Mouse (Mus musculus) adrenal gland, postnatal 36 days (tissue): ENCODE data around the gene Ifit1. TPM values are rescaled to one million over a fixed set of nuclear protein-coding genes. Genes with fewer than 3 reads are reported as not detected.
"Not testable (repeated sequence)": the region's sequence is repeated elsewhere in the genome, so short reads cannot be mapped to it uniquely, and the experiment has no call there.

Source experiments
- DNase-seq, 2 experiments: peaks; one replicate each; pipeline ENCODE4 v3.0.0; 2021; ENCODE audit warnings: mixed read lengths in 1 of 2
- long read RNA-seq, 2 experiments: library from polyadenylated mRNA; stranded (forward); transcript quantifications; one replicate each; pipeline ENCODE4 v2.0.0; 2021; ENCODE audit warnings: borderline sequencing depth in 2 of 2
- total RNA-seq, 2 experiments: library from RNA; stranded (reverse); gene quantifications; 2 replicates each; pipeline ENCODE4 v1.2.3; 2021

Gene Ifit1
- total RNA-seq: 1 to 10 TPM; 4.6 to 6.2 TPM
- long read RNA-seq, experiment 1, transcript Ifit1-201 (2 exons, 2,656 nt): major isoform, 9 of 9 reads
- long read RNA-seq, experiment 1, partial matches to known transcripts: 0 of 9 reads
- long read RNA-seq, experiment 1, other reads (novel, unspliced or antisense): 0 of 9 reads
- long read RNA-seq, experiment 2, partial matches to known transcripts: 0 of 3 reads
- long read RNA-seq, experiment 2, other reads (novel, unspliced or antisense): 1 of 3 reads

DNA sequence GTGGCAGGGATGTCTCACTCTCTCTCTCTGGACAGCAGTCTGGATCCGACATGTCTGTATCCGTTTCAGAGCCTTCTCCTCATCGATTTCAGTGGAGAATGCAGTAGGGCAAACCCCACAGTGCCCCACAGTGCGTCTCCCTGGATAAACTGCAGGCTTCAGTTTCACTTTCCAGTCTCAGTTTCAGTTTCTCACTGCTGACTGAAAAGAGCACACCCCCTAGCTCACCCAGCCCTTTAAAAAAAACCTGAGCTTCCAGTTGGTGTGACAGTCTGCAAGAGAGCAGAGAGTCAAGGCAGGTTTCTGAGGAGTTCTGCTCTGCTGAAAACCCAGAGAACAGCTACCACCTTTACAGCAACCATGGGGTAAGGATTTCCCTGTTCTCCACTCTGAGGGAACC, at the start of gene Ifit1, which contains the start of gene Ifit1bl2:
Gene Ifit1 (plus strand): TSS at position 249 of the 400 bp plus-strand sequence.
Gene Ifit1bl2 (minus strand): TSS at position 121 of the 400 bp plus-strand sequence.
- DNase-seq: peak; percentile 10 to 38

DNA sequence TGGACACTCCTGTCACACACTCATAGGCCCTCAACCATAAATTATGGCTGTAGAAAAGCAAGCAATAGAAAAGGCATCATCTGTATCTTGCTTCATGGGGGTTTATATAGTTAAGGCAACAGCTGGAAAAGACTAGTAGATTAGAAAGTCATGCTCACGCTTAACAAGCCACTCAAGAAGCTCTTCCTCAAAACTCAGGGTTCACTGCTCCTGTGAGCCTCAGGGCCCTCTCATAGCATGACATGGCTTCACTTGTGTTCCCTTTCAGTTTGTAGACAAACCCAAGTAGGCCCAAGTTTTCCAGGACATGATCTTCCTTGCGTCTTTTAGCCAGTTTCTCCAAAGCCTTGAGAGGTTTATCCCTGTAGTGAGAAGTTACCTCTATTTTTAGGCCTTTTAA, 47.2 kb upstream of the Ifit1 start:
- DNase-seq: no peak

DNA sequence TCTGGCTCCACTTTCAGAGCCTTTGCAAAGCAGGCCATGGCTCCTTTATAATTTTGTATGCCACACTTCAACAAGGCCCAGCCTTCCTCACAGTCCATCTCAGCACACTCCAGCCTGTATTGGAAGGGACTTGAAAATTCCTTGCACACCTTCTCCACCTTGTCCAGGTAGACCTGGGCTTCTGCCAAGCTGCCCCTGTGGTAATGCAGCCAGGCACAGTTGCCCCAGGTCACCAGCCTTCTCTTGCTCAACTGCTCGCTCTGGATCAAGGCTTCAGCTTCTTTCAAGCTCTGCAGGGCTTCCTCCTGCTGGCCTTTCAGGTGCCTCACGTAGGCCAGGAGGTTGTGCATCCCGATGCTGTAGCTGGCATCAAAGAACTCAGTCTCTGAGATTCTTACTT, 46.1 kb upstream of the Ifit1 start:
- not testable (repeated sequence) for DNase-seq

DNA sequence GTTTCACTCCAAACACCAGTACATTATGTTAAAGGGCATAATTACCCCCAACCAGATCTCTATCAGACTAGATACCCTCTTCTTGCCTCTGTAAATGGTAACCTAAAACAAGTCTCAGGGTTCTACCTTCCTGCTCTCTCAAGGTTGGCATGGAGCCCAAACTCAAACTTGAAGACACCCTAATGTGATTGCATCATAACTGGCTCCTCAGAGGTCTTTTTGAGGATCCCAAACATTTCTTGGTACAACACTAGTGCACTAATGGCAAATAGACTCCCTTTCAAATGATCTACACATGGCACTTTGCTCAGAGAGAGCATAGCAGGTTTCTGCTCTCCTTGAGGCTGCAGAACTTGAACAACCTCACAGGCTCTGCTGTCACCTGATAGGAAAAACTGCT, 43.9 kb upstream of the Ifit1 start:
- DNase-seq: no peak

DNA sequence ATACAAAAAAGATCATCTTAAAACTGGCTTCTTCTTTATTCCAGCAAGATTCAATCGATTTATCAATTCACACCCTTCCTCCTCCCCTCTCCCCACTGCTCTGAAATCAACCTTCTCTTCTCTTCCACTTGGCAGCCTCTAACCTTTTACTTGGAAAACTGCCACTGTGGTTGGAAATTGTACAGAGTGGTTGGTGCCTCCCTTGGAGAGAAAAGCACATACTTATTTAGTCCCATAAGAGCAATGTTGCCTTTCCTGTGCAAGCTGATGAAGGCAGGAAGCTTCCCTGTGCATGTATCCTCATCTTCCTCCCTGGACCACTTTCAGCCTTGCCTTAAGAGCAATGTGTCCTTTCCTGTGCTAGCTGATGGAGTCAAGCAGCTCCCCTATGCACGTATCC, 42.3 kb upstream of the Ifit1 start:
- DNase-seq: peak; percentile 32 to 62

DNA sequence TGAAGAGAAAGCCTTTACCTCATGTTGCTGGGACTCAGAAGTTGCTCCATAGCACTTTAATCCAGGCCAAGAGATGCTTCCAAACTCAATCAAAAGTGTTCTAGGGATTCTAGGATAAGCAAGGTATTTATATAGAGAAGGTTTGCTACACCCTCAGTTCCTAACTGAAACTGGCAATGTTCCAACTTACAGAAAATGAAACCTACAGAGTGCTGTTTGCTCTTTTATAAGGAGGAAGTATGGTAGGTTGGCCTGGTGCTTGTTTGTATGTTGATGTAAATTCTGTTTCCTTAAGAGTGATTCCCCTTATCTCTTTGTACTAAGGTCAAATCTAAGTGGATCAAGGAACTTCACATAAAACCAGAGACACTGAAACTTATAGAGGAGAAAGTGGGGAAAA, 41.4 kb upstream of the Ifit1 start:
- not testable (repeated sequence) for DNase-seq

DNA sequence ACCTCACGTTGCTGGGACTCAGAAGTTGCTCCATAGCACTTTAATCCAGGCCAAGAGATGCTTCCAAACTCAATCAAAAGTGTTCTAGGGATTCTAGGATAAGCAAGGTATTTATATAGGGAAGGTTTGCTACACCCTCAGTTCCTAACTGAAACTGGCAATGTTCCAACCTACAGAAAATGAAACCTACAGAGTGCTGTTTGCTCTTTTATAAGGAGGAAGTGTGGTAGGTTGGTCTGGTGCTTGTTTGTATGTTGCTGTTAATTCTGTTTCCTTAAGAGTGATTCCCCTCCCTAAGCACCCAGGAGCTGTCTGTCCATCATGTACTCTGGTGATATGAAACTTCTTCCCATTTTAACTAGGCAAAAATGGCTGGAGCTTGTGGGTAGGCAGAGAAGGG, 38.8 kb upstream of the Ifit1 start, which contains the start of gene Ifit1bl1:
Gene Ifit1bl1 (minus strand): TSS at position 69 of the 400 bp plus-strand sequence.
- not testable (repeated sequence) for DNase-seq

DNA sequence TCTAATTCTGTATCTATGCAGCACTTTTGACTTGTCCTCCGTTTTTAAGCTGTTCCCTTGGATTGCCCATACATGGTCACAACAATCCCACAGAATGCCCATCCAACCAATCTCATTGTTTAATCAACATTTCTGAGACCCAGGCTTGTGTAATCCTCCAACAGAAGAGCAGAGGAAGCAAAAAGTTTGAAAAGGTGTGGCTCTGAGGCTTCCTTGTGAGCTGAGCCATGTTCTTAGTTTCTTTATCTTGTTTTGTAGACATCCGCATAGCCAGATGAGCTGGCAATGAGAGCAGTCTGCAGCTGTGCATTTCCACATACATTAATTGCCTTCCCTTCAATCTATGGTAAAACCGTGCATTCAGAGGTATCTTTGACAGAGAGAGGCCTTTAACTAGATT, 35.2 kb upstream of the Ifit1 start:
- no peak for DNase-seq

DNA sequence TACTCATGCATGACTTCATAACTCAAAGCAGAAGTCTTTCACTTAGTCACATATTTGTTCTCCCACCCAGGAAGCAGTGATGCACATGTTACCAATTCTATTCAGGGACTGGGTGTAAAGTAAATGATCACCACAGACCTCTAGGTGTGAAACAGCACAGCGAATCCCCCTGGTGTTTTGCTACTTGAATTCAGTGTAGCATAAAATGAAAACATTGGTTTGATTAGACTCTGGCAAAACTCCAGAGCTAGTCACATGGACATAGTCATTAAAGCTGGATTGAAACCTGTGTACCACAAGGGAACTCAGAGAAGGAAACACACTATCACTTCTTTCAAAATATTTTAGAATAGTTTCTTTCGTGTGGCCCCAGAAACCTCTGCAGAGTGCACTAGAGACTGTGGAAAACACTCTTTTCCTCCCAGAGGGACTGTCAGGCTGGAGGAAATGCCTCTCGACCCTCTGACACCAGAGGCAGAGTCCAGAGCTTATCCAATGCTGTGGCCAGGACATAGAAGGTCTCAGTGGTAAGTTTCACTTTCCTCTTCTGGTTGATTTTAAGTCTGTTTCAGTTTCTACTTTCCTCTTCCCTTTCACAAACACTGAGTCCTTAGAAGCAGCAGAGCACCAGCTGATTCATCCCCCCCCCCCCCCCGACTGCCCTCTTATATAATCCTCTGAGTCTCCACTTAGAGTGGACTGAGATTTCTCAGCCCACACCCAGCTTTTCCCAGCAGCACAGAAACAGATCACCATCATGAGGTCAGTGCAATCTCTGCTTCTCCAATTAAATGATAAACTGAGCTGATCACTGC, 33.2 kb upstream of the Ifit1 start, which contains the start of gene Ifit3b:
Gene Ifit3b (plus strand): TSS at position 734 of the 815 bp plus-strand sequence.
- DNase-seq: peak; percentile 40 to 57

DNA sequence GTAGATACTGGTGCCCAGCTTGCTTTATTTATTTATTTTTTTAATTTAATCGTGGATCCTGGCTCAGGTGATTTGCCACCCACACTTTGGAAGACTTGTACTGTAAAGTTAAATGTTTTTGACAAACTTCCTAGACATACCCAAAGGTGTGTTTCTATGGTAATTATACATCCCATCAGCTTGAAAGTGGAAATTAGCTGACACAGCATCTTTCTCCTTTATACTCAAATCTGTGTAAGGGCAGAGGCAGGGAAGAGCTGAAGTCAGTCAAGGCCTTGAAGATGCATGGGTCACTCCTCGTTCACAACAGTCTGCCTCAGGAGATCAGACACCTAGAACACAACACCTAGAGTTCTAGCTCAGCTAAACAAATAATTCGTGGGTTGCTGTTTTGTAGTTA, 30.6 kb upstream of the Ifit1 start:
- DNase-seq: not testable (repeated sequence)

DNA sequence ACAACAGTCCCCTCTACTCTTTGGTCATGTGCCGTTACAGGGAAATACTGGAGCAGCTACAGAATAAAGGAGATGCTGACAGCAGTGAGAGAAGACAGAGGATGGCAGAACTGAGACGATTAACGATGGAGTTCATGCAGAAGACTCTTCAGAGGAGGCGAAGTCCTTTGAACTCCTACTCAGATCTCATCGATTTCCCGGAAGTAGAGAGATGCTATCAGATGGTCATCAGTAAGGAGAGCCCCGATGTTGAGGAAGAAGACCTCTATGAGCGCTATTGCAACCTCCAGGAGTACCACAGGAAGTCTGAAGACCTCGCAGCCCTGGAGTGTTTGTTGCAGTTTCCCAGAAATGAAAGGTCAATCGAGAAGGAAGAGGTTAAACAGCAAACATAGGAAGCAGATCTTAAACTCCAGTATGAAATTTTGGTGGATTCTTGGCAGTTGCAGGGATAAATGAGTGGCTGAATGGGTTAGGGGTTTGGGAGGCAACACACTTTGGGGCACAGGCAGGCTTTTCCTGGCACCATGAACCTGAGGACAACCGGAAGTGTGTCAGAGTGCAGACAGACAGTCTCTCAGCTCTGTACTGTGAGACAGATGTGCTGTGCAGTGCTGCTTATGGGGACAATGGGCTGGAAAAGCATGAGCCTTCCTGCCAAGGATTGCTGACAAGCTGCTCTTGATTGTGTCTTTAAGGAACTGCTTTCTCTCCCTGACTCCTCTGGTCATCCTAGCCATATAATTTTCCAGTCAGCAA, 28.2 kb upstream of the Ifit1 start:
- DNase-seq: not testable (repeated sequence)

DNA sequence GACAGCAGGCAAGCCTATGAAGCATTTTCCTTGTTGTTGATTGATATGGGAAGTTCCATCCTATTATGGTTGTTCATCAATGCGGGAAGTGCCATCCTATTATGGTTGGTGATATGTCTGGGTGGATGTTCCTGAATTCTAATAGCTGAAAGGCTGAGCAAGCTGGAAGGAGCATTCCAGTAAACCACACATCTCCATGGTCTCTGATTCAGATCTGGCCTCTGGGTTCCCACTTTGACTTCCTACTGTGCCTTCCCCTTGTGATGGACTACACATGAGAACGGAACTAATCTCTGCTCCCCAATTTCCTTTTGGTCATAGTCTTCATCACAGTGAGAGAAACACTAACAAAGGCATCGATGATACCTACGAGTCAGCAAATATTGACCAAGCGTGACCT, 19.8 kb upstream of the Ifit1 start:
- no peak for DNase-seq

DNA sequence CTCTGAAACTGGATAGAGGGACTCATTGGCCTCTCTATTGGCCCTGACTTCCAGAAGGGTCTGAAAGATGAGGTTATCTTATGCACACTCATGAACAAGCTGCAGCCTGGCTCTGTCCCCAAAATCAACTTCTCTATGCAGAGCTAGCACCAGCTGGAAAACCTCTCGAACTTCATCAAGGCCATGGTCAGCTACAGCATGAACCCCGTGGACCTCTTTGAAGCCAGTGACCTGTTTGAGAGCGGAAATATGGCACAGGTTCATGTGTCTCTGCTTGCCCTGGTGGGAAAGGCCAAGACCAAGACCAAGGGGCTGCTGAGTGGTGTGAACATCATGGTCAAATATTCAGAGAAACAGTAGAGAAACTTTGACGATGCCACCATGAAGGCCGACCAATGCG, 16.9 kb upstream of the Ifit1 start:
- DNase-seq: no peak

DNA sequence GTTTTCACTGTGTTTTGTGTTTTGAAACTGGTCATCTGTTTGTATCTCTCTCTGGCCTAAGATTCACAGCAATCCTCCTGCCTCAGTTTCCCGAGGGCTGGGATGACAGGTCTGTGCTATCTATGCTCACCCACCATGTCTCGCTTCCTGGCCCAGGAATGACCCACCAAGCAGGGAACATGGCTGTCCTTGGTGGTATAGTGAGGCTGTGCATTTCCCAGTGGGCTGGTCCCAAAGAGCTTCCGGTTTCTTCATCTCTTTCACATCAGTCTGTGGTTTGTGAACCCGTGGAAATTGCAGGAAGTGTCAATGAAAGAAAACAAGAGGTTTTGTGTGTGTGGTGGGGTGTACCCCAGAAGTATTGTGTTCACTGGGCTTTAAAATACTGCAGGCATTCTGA, 16.0 kb upstream of the Ifit1 start:
- no peak for DNase-seq

DNA sequence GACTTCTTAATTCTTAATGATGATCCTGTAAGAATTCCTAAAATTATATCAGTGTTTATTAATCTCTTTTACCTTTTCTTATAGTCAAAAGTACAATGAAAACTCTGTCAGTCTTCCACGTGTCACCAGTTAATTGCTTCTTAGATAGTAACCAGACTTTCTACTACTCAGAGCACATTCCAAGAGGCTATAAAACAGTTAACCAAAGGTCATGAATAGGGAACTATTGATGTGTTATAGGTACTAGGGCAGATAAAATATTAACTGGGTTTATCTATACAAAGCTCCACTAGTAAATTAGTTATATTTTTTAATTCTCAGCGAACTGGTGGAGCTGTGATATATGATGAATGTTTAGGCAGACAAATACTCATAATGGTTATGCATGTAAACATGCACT, 13.2 kb upstream of the Ifit1 start:
- no peak for DNase-seq

DNA sequence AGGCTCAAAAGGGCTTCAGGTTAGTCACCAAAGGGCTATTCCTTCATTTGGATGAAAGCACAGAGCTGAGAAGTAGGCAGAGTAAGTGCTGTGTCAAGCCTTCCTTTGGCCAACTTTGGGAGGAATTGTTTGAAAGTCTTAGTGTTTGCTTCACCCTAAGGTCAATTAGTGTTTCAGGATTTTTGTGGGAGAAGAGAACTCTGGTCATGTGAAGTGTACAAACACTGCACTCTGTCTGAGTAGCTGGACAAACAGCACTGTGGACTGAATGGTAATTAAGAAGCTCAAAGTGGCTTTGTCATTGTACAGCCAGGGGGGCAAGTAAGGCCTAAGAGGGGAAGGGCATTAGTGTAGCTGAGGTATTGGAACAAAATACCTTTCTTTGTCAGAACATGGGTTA, 9.2 kb upstream of the Ifit1 start:
- no peak for DNase-seq

DNA sequence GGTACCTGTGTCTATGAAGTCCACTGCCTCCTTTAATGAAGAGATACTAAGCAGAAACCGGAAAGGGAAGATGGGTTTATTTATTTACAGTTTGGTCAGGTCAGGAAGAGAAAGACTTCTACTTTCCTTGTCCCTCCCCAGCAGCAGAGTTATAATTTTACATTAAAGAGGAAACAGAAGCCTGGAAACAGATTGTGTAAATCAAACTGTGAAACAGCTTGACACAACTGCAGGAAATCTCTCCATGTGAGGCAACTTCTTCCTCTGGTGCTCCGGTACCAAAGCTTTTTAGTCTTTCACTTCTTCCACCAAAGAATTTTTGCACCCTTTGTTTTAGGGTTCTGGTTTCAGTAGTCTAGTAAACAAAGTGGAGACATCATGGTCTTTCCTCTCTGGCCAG, 7.2 kb upstream of the Ifit1 start:
- DNase-seq: no peak

DNA sequence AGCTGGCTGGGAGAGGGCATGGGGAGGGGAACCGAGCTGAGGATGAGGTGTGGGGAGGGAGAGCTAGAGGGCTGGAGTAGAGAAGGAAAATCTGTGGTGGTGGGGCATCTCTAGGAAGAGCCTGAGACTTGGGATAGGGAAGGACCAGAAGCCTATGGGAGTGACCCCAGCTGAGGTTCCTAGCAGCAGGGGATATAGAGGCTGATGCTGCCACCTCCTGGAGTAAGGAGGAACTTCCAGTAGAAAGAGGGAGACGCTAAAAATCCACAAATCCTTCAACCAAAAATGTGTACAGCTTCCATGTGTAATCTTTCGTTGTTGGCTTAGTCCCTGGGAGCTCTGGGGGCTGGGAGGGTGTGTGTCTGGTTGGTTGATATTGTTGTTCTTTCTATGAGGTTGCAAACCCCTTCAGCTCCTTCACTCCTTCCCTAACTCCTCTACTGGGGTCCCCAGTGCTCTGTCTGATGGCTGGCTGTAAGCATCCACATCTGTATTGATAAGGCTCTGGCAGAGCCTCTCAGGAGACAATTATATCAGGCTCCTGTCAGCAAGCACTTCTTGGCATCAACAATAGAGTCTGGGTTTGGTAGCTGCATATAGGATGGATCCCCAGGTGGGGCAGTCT, 3.6 kb upstream of the Ifit1 start:
- DNase-seq: peak; percentile 36 to 68

DNA sequence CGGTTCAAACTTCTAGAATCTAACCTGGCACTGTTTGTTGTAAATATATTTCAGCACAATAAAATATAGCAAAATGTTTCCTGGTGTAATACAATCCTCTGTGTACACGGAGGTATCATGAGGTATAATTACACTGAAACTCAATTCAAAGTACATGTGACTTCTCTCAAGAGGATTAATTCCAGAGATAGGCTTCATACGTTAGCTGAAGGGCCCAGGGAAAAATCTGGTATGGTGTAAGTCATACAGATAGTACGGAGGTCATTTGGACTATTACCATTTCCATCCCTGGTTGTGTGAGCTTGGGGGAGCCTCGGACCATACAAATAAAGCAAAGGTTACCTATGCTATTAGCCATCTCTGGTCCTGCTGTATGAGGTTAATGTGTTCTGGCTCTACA, 1.9 kb downstream of the Ifit1 start:
- no peak for DNase-seq

DNA sequence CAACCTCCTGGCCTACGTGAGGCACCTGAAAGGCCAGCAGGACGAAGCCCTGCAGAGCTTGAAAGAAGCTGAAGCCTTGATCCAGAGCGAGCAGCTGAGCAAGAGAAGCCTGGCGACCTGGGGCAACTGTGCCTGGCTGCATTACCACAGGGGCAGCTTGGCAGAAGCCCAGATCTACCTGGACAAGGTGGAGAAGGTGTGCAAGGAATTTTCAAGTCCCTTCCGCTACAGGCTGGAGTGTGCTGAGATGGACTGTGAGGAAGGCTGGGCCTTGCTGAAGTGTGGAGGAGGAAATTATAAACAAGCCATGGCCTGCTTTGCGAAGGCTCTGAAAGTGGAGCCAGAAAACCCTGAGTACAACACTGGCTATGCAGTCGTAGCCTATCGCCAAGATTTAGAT, 7.0 kb downstream of the Ifit1 start:
- not testable (repeated sequence) for DNase-seq

DNA sequence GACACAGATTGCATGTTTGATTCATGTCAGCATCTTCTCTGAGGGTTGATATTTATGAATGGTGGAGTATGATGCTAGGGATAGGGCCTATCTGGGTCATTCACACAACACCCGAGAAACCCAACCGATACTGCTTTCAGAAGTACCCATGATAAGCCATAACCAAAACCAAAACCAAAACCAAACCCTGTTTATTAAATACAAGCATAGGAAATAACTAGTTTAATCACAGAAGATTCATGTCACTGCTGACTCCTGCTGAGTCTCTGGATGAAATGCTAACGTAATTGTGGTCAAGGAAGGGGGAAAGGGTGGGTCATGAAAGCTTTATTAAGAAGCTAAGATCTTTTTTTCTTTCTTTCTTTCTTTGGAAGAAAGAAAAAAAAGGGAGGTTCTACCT, 9.6 kb downstream of the Ifit1 start:
- no peak for DNase-seq

DNA sequence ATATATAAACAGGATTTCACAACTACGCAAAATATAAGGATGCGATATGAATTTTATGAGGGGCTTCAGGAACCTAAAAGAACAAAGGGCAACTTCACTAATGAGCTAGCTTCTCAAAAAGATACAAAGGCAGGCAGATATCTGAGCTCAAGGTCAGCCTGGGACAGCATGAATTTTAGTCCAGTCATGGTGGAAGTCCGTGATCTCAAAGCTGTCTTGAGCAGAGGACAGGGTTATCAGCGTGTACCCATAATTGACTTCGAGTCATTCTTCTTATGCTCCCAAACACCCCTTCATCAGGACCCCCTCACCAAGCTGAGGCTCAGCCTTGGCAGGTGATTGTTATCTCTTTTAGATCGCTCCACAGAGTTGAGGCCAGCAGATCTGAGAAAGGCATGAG, 10.3 kb downstream of the Ifit1 start:
- DNase-seq: no peak
